Mouse (Mus musculus) ES-Bruce4 (cell line): ENCODE data around the gene Zp3. TPM values are rescaled to one million over a fixed set of nuclear protein-coding genes. Genes with fewer than 3 reads are reported as not detected.

Source experiments
- H3K27ac ChIP-seq: 2 replicates; pipeline ENCODE4 v1.5.1; 2012; ENCODE audit warnings: low read length, inconsistent platforms; ENCODE audit not compliant: insufficient read depth
- H3K27me3 ChIP-seq: 2 replicates; pipeline ENCODE4 v1.6.1; 2012; ENCODE audit warnings: mild to moderate bottlenecking, low read length, inconsistent platforms; ENCODE audit not compliant: control insufficient read depth, poor library complexity, insufficient read depth, severe bottlenecking
- H3K36me3 ChIP-seq: 2 replicates; pipeline ENCODE4 v1.6.1; 2012; ENCODE audit warnings: inconsistent platforms, mild to moderate bottlenecking, low read length, moderate library complexity; ENCODE audit not compliant: control insufficient read depth, poor library complexity, insufficient read depth, severe bottlenecking
- H3K4me1 ChIP-seq: one replicate; pipeline ENCODE4 v1.8.1; 2011; ENCODE audit warnings: low read length; ENCODE audit not compliant: control insufficient read depth, insufficient read depth
- H3K4me3 ChIP-seq: 2 replicates; pipeline ENCODE4 v1.5.1; 2011; ENCODE audit warnings: low read depth, mild to moderate bottlenecking, low read length
- H3K9ac ChIP-seq: 2 replicates; pipeline ENCODE4 v1.6.1; 2012; ENCODE audit warnings: low read depth, mild to moderate bottlenecking, inconsistent platforms; ENCODE audit not compliant: poor library complexity, severe bottlenecking
- H3K9me3 ChIP-seq: replicated peaks from 2 replicates; pipeline ENCODE4 v1.6.1; 2012; ENCODE audit warnings: mild to moderate bottlenecking, low read length, inconsistent platforms; ENCODE audit not compliant: control insufficient read depth, poor library complexity, insufficient read depth, severe bottlenecking
- CTCF ChIP-seq: IDR thresholded peaks from one replicate; pipeline ENCODE4 v1.8.1; 2011; ENCODE audit warnings: low read depth, low read length
- EP300 ChIP-seq: IDR thresholded peaks from 2 replicates; pipeline ENCODE4 v1.6.1; 2011; ENCODE audit warnings: low read depth, low read length; ENCODE audit not compliant: insufficient read depth
- POLR2A ChIP-seq: IDR thresholded peaks from one replicate; pipeline ENCODE4 v1.8.1; 2011; ENCODE audit warnings: low read length; ENCODE audit not compliant: insufficient read depth
- polyA plus RNA-seq: library from polyadenylated mRNA; stranded (reverse); fragments of >200 nt; gene quantifications from 2 replicates; pipeline ENCODE4 v1.2.4, GENCODE M21; 2011; ENCODE audit warnings: low read depth; ENCODE audit not compliant: missing spikeins, insufficient read depth, insufficient read length

Gene Zp3
- polyA plus RNA-seq, 1 experiment: 2.0 TPM

DNA sequence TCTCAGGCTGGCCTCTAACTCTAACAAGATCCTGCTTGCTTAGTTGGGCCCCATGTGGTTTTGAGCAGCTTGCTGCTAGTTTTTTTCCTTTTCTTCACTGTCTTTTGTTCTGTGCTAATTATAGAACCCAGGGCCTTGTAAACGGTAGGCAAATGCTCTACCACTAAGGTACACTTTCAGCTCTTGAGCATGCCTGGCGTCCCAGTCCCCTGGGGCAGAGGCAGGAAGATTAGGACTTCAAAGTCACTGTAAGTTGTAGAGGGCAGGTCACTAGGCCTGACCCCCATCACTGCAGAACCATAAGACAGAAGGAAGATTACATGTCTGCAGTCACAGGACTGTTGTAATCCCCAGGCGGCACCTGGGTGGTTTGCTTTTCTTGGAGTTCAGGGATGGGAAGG lies 22.9 kb downstream of the Zp3 start:
- TF ChIP-seq CTCF (no peak), POLR2A (no peak), EP300 (no peak)
- no peak overlapping the region for H3K4me3 ChIP-seq
- H3K4me1 ChIP-seq: peaks cover 2% of the 10 kb centered on the region
- H3K9me3 ChIP-seq: peaks cover 7% of the 10 kb centered on the region; the same call in 1 of the 2 replicates
- H3K36me3 ChIP-seq: peaks cover 3% of the 10 kb centered on the region; the same call in 1 of the 2 replicates
- peak overlapping the region; percentile 78 for H3K27ac ChIP-seq
- H3K27me3 ChIP-seq: no peaks in the 10 kb centered on the region
- H3K9ac ChIP-seq: no peak overlapping the region

DNA sequence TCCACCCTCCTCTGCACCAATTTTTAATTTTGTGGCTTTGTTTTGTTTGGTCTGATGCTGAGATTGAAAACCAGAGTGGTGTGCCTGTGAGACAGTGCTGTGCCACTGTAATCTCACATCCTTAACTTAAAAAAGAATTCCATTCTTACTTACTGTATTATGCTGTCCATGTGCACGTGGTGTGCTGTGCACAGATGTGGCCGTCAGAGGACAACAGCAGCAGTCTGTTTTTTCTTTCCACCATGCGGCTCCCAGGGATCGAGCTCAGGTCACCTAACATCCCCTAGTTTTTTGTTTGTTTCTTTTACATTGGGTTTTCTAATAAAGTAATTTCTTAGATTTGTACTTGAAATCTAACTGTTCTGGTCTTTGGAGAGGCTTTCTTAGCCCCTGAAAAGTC lies 24.6 kb downstream of the Zp3 start:
- Histone ChIP-seq H3K27me3 (no peaks in the 10 kb centered on the region), H3K36me3 (no peaks in the 10 kb centered on the region), H3K4me3 (no peak overlapping the region), H3K9me3 (peaks cover 7% of the 10 kb centered on the region; the same call in 1 of the 2 replicates), H3K27ac (no peak overlapping the region), H3K9ac (no peak overlapping the region), H3K4me1 (peaks cover 2% of the 10 kb centered on the region)
- TF ChIP-seq EP300: no peak
- no peak for TF ChIP-seq CTCF
- TF ChIP-seq POLR2A: no peak

DNA sequence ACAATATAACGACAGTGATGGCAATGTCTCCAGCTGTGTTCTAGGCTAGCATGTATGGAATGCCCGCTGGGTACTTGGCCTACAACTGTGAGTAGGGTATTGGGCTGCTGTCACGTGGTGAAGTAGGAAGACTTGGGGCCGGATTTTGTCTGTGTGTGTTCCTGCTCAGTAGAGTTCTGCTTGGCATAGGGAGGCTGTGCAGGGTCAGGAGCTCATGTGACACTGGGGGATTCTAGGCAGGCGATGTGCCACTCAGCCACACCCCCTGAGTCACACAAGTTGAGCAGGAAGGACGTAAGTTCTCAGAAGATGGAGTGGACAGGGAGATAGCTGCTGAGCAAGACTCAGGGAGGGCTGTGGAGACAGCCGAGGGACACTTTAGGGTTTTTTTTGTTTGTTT lies 27.8 kb downstream of the Zp3 start:
- Histone ChIP-seq H3K27ac (no peak overlapping the region), H3K4me3 (no peak overlapping the region), H3K27me3 (no peaks in the 10 kb centered on the region), H3K4me1 (peaks cover 2% of the 10 kb centered on the region), H3K36me3 (peaks cover 6% of the 10 kb centered on the region), H3K9ac (no peak overlapping the region), H3K9me3 (peaks cover 7% of the 10 kb centered on the region; the same call in 1 of the 2 replicates)
- TF ChIP-seq CTCF (no peak), POLR2A (no peak), EP300 (no peak)

DNA sequence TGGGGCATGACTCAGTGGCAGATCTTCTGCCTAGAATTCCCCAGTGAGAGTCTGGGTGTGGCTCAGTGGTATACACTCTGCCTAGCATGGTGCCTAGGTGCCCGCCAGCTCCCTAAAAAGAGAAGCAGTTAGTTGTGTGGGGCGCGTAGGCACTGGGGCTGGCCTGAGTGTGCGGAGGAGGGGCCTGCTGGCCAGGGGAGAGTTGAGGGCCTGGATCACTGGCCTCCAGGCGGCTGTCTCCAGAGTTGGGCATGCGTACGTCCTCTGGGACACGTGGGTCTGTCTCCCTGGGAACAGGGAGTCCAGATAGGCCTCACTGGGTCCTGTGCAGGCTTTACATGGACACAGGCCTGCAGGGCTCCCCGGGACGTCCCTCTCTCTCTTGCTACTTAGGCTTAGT lies 35.0 kb downstream of the Zp3 start:
- Histone ChIP-seq H3K36me3 (peaks cover 6% of the 10 kb centered on the region), H3K27ac (no peak overlapping the region), H3K4me1 (peaks cover 5% of the 10 kb centered on the region), H3K4me3 (no peak overlapping the region), H3K9ac (no peak overlapping the region), H3K27me3 (no peaks in the 10 kb centered on the region), H3K9me3 (no peaks in the 10 kb centered on the region)
- no peak for TF ChIP-seq POLR2A
- no peak for TF ChIP-seq EP300

DNA sequence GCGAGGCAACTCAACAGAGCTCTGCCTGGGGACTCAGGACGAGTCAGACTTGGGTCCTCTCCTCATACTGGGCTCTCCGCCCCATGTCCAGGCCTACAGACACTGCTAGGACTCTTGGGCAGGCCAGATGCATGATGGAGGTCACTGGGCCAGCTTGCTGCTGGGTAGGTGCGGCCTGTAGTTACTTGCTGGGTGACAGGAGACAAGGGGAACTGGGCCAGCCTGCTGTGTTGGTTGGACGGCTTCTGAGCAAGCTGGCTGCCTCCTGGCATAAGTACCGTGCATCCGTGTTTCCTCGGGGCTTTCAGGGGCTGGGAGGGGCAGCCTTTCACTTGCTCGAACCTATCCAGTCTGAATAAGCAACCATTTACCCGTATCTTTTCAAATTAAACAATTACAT lies 35.7 kb downstream of the Zp3 start:
- Histone ChIP-seq H3K9ac (no peak overlapping the region), H3K36me3 (peaks cover 6% of the 10 kb centered on the region), H3K27ac (no peak overlapping the region)

DNA sequence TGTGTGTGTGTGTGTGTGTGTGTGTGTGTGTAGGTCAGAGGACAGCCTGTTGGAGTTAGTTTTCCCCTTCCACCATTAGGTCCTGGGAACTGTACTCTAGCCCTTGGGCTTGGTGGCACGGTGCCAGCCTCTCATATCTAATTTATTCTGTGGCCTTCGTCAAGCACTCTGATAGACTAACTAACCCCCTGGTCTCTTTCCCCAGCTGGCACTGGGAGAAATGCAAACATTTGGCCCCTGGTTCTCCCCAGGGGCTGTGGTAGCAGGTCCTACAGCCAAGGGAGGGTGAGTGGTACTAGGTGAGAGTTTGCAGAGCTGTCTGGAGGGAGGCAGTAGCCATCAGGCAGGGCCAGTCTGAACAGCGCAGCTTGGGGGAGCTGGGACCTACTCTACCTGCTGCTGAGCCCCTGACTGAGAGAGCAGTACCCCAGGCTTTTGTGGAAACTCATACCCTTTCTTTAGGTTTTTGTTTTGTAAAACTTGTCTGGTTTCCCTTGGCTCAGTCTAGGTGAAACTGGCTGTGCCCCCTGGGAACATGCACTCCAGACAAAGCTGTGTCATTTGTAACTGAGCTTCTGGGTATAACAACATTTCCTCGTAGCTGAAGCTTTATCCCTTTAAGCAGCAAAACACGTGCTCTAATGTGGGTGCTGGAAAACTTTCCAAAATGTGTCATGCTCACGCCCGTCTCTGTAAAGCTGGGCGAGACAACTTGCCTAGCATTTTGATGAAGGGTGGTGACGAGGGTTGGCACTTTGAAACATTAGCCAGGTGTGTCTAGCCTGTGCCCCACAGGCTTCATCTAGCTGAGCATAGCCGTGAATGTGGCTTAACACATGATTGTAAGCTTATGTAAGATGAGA lies 36.3 kb downstream of the Zp3 start:
- H3K27ac ChIP-seq: no peak overlapping the region
- H3K9ac ChIP-seq: no peak overlapping the region
- H3K36me3 ChIP-seq: peaks cover 6% of the 10 kb centered on the region

More for the DNA sequence above, 35.7 kb downstream of the Zp3 start:
- Histone ChIP-seq H3K4me3 (no peak overlapping the region), H3K27me3 (no peaks in the 10 kb centered on the region), H3K9me3 (no peaks in the 10 kb centered on the region), H3K4me1 (peaks cover 5% of the 10 kb centered on the region)
- TF ChIP-seq EP300: no peak
- TF ChIP-seq POLR2A: no peak
- TF ChIP-seq CTCF: no peak

More for the DNA sequence above, 36.3 kb downstream of the Zp3 start:
- Histone ChIP-seq H3K27me3 (no peaks in the 10 kb centered on the region), H3K4me3 (no peak overlapping the region), H3K9me3 (no peaks in the 10 kb centered on the region), H3K4me1 (peaks cover 5% of the 10 kb centered on the region)
- TF ChIP-seq EP300 (no peak), POLR2A (no peak), CTCF (no peak)
